11 mouse cellular contexts compared by ENCODE assay signal in the genomic region with DNA sequence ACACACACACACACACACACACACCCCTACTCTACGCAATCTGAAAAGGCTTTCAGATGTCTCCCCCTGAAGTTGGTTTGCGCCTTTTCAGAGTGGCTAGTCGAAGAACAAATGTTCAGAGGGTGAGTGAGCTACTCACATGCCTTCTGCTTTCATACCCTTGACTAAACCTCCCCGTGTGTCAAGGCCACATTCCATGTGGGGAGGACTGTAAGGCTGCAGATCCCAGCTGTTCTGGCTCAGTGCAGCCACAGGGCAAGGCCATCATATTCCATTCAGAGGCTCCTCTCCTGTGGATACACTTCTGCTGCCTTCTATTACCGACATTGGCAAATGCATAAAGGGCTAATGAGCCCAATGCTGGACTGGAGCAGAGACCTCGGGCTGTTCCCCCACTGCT. TPM values are rescaled to one million over a fixed set of nuclear protein-coding genes. Genes with fewer than 3 reads are reported as not detected.
A peak's percentile ranks its signal among the peaks of the same experiment; 100 is the strongest.
DNase-seq lines count a peak whose midpoint lies in the region; ATAC-seq lines count a peak whose summit lies in the region.
"Had no signal": no experiment of that assay in that cellular context is flagged by ENCODE, and none has a peak within 500 bp of the region (broad histone marks: within the 10 kb centered on the region; RNA-seq: fewer than 3 reads in every experiment).

No protein-coding gene starts in this region.

- no peaks in the 10 kb centered on the region for H3K9me3 ChIP-seq in embryonic facial prominence, embryonic 13.5 days
- no peaks in the 10 kb centered on the region for H3K9me3 ChIP-seq in embryonic facial prominence, embryonic 10.5 days
- H3K9me3 ChIP-seq in limb, embryonic 13.5 days = no peaks in the 10 kb centered on the region
- no peaks in the 10 kb centered on the region for H3K9me3 ChIP-seq in limb, embryonic 10.5 days (replicated peaks)
- H3K9me3 ChIP-seq: liver, embryonic 13.5 days had no signal

- H3K27ac ChIP-seq in embryonic facial prominence, embryonic 13.5 days = peak overlapping the region; percentile 12; the same call in 1 of the 2 replicates
- no peak overlapping the region for H3K27ac ChIP-seq in embryonic facial prominence, embryonic 10.5 days (replicated peaks)
- H3K27ac ChIP-seq in limb, embryonic 13.5 days = peak overlapping the region; percentile 4; the same call in 1 of the 2 replicates
- no peak overlapping the region for H3K27ac ChIP-seq in limb, embryonic 10.5 days
- H3K27ac ChIP-seq: liver, embryonic 13.5 days had no signal

- no peak for ATAC-seq in embryonic facial prominence, embryonic 13.5 days (ENCODE audit: insufficient number of reproducible peaks, insufficient read depth, low FRiP score, low TSS enrichment, low read depth)
- no peak for ATAC-seq in limb, embryonic 13.5 days (ENCODE audit: low FRiP score, low read depth)
- ATAC-seq in inflammation-experienced regulatory T-cells, adult 6 months = no peak

- no peaks in the 10 kb centered on the region for H3K36me3 ChIP-seq in embryonic facial prominence, embryonic 13.5 days
- no peaks in the 10 kb centered on the region for H3K36me3 ChIP-seq in embryonic facial prominence, embryonic 10.5 days (replicated peaks)
- H3K36me3 ChIP-seq in limb, embryonic 13.5 days = no peaks in the 10 kb centered on the region
- H3K36me3 ChIP-seq in limb, embryonic 10.5 days = no peaks in the 10 kb centered on the region
- H3K36me3 ChIP-seq: liver, embryonic 13.5 days had no signal

- no peak overlapping the region for H3K4me3 ChIP-seq in embryonic facial prominence, embryonic 13.5 days
- no peak overlapping the region for H3K4me3 ChIP-seq in embryonic facial prominence, embryonic 10.5 days
- H3K4me3 ChIP-seq in limb, embryonic 13.5 days = no peak overlapping the region
- H3K4me3 ChIP-seq in limb, embryonic 10.5 days = no peak overlapping the region
- H3K4me3 ChIP-seq: liver, embryonic 13.5 days had no signal

- H3K4me2 ChIP-seq in embryonic facial prominence, embryonic 13.5 days = no peak overlapping the region
- no peak overlapping the region for H3K4me2 ChIP-seq in limb, embryonic 13.5 days (replicated peaks)
- H3K4me2 ChIP-seq: heart, embryonic 11.5 days; liver, embryonic 13.5 days had no signal

- H3K27me3 ChIP-seq in embryonic facial prominence, embryonic 13.5 days = no peaks in the 10 kb centered on the region
- H3K27me3 ChIP-seq in embryonic facial prominence, embryonic 10.5 days (replicated peaks; ENCODE audit: low read depth, poor library complexity, severe bottlenecking) = no peaks in the 10 kb centered on the region
- H3K27me3 ChIP-seq in limb, embryonic 13.5 days = no peaks in the 10 kb centered on the region
- H3K27me3 ChIP-seq in limb, embryonic 10.5 days (ENCODE audit: low read depth, poor library complexity, severe bottlenecking) = no peaks in the 10 kb centered on the region
- H3K27me3 ChIP-seq: liver, embryonic 13.5 days had no signal

- WGBS in embryonic facial prominence, embryonic 13.5 days = 60% methylated on average over 6 of the region's 6 CpGs
- WGBS in embryonic facial prominence, embryonic 10.5 days = 81% methylated on average over 6 of the region's 6 CpGs
- 59% methylated on average over 6 of the region's 6 CpGs for WGBS in limb, embryonic 13.5 days
- WGBS in limb, embryonic 10.5 days = 83% methylated on average over 6 of the region's 6 CpGs

- no peak overlapping the region for H3K9ac ChIP-seq in embryonic facial prominence, embryonic 13.5 days
- H3K9ac ChIP-seq in limb, embryonic 13.5 days = no peak overlapping the region
- H3K9ac ChIP-seq: liver, embryonic 13.5 days had no signal

- no peak for DNase-seq in embryonic facial prominence, embryonic 10.5 days (ENCODE audit: low spot score)
- DNase-seq in limb, embryonic 10.5 days (ENCODE audit: low spot score) = no peak
- DNase-seq in kidney, postnatal 14 days = peak; percentile 31
- peak; percentile 26 for DNase-seq in mesoderm, embryonic 11.5 days (ENCODE audit: low read depth, low spot score)
- no peak for DNase-seq in left cerebral cortex, adult 18-20 months (ENCODE audit: low spot score in 2 of 2)
- DNase-seq: liver, embryonic 13.5 days; retina, postnatal 1 day had no signal

- H3K4me1 ChIP-seq in embryonic facial prominence, embryonic 13.5 days = peaks cover 41% of the 10 kb centered on the region
- peaks cover 12% of the 10 kb centered on the region for H3K4me1 ChIP-seq in embryonic facial prominence, embryonic 10.5 days
- peaks cover 55% of the 10 kb centered on the region for H3K4me1 ChIP-seq in limb, embryonic 13.5 days
- peaks cover 38% of the 10 kb centered on the region for H3K4me1 ChIP-seq in limb, embryonic 10.5 days
- H3K4me1 ChIP-seq: liver, embryonic 13.5 days had no signal

RNA-seq across cellular contexts. Expression of a gene that starts 30.3 kb away (rescaled TPM):
- 4.7 and 4.8 TPM in 2 replicates for polyA plus RNA-seq in embryonic facial prominence, embryonic 13.5 days (2015; fragmentation: Nextera tagmentation; extraction: Ambion mirVana)
- polyA plus RNA-seq in embryonic facial prominence, embryonic 10.5 days (2016; fragmentation: Nextera tagmentation; extraction: Ambion mirVana) = 0.36 and 0.41 TPM in 2 replicates
- 3.9 and 4.7 TPM in 2 replicates for polyA plus RNA-seq in limb, embryonic 13.5 days (2015; fragmentation: Nextera tagmentation; extraction: Ambion mirVana)
- polyA plus RNA-seq in limb, embryonic 10.5 days (2016; fragmentation: Nextera tagmentation; extraction: Ambion mirVana) = 0.64 and 0.98 TPM in 2 replicates
- 1 to 10 TPM; 1.5 to 2.6 (median 1.9) TPM for polyA plus RNA-seq in inflammation-experienced regulatory T-cells, adult 6 months (2017; shearing (Covaris generic))
- total RNA-seq in left cerebral cortex, adult 18-20 months (2021) = 1 to 10 TPM; 4.6 to 5.6 TPM

RNA-seq across cellular contexts. Expression of a gene that starts 41.3 kb away (rescaled TPM):
- 42.8 and 47.0 TPM in 2 replicates for polyA plus RNA-seq in embryonic facial prominence, embryonic 13.5 days (2015; fragmentation: Nextera tagmentation; extraction: Ambion mirVana)
- 49.8 and 51.7 TPM in 2 replicates for polyA plus RNA-seq in embryonic facial prominence, embryonic 10.5 days (2016; fragmentation: Nextera tagmentation; extraction: Ambion mirVana)
- polyA plus RNA-seq in limb, embryonic 13.5 days (2015; fragmentation: Nextera tagmentation; extraction: Ambion mirVana) = 40.3 and 44.6 TPM in 2 replicates
- 52.7 and 53.3 TPM in 2 replicates for polyA plus RNA-seq in limb, embryonic 10.5 days (2016; fragmentation: Nextera tagmentation; extraction: Ambion mirVana)
- polyA plus RNA-seq in inflammation-experienced regulatory T-cells, adult 6 months (2017; shearing (Covaris generic)) = 10 to 100 TPM; 21.3 to 27.3 (median 26.5) TPM
- total RNA-seq in left cerebral cortex, adult 18-20 months (2021) = 10 to 100 TPM; 24.0 to 32.8 TPM

RNA-seq across cellular contexts. Expression of a gene that starts 41.6 kb away (rescaled TPM):
- 4.7 and 6.5 TPM in 2 replicates for polyA plus RNA-seq in embryonic facial prominence, embryonic 13.5 days (2015; fragmentation: Nextera tagmentation; extraction: Ambion mirVana)
- polyA plus RNA-seq in embryonic facial prominence, embryonic 10.5 days (2016; fragmentation: Nextera tagmentation; extraction: Ambion mirVana) = 3.6 and 4.2 TPM in 2 replicates
- polyA plus RNA-seq in limb, embryonic 13.5 days (2015; fragmentation: Nextera tagmentation; extraction: Ambion mirVana) = 4.5 and 5.2 TPM in 2 replicates
- 3.9 and 4.7 TPM in 2 replicates for polyA plus RNA-seq in limb, embryonic 10.5 days (2016; fragmentation: Nextera tagmentation; extraction: Ambion mirVana)
- 10 to 100 TPM in 2 of 3 experiments, 1 to 10 TPM in 1; 9.8 to 19.2 (median 14.1) TPM for polyA plus RNA-seq in inflammation-experienced regulatory T-cells, adult 6 months (2017; shearing (Covaris generic))
- total RNA-seq in left cerebral cortex, adult 18-20 months (2021) = 1 to 10 TPM; 5.0 to 6.3 TPM

Comparison
In these comparisons a context has a peak if more than half of its experiments do, and no peak if none do; other contexts are left out.
1. H3K27ac ChIP-seq: peak in embryonic facial prominence, embryonic 13.5 days (single experiment) and limb, embryonic 13.5 days (single experiment); none in embryonic facial prominence, embryonic 10.5 days (single experiment) and limb, embryonic 10.5 days (single experiment).
2. DNase-seq: peak in kidney, postnatal 14 days (single experiment) and mesoderm, embryonic 11.5 days (single experiment); none in embryonic facial prominence, embryonic 10.5 days (single experiment), limb, embryonic 10.5 days (single experiment) and left cerebral cortex, adult 18-20 months (0 of 2).